Mouse (Mus musculus) adrenal gland (tissue): ENCODE data around the gene Ccl5.

Source experiments
- intact Hi-C: fragments of 180-260 bp; cut with DNase I; formaldehyde crosslinking; loops from one replicate; pipeline ENCODE4 v1.15.1; 2025

Ccl5 gene

DNA sequence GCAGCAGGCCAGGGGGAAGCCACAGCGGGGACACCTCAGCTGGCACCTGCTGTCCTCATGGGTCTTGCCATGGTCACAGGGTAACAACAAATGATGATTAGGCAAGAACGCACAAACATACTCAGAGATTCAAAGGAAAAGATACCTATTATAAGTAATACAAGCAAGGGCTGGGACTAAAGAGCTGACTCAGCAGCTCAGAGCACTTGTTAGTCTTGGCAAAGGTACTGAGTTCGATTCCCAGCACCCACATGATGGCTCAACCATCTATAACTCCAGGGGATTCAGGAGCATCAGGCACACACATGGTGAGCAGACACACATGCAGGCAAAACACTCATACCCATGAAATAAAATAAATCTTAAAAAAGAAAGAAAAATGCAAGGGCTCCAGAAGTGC, 11.1 kb upstream of the Ccl5 start:
- intact Hi-C loops = no loop called here

DNA sequence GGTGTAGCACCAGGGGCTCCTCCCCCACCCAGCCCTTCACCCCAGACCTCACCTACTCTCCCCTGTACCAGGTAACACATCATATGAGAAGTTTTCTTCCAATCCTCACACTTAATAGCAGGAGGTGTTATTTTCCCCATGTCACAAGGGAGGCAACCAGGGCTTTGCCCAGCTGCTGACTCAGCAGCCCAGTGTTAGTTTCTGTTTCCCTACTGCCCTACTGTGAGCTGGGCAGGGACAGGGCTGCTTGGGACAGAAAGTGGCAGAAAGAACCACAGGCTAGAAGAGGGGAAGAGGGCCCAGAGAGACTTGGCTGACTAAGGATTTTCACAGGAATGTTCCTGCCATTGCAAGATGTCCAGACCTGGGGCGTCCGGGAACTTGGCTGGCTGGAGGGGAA, 10.6 kb upstream of the Ccl5 start:
- intact Hi-C loops = no loop called here

- intact Hi-C loops = no loop called here
Observed at GRCm38 (mm10) chr11:83538705-83539314, 8.5 kb upstream of the Ccl5 start.

DNA sequence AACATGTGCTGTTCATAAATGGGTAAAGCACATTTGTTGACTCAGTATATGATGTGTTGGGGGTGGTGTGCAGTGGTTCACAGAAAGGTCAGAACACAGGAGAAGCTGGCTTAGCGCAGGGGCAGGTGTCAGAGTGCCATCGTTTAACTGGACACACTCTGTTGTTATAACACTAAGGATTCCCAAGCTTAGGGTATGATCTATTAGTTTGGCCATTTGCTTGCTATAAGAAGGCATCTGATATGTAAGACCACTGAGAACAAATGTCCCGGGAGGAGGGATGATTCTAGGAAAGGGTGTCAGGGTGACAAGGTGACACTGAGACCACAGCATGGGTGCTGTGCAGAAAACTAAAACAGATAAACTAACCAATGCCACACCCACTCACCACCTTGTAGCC, 6.5 kb upstream of the Ccl5 start:
- intact Hi-C loops = no loop called here

DNA sequence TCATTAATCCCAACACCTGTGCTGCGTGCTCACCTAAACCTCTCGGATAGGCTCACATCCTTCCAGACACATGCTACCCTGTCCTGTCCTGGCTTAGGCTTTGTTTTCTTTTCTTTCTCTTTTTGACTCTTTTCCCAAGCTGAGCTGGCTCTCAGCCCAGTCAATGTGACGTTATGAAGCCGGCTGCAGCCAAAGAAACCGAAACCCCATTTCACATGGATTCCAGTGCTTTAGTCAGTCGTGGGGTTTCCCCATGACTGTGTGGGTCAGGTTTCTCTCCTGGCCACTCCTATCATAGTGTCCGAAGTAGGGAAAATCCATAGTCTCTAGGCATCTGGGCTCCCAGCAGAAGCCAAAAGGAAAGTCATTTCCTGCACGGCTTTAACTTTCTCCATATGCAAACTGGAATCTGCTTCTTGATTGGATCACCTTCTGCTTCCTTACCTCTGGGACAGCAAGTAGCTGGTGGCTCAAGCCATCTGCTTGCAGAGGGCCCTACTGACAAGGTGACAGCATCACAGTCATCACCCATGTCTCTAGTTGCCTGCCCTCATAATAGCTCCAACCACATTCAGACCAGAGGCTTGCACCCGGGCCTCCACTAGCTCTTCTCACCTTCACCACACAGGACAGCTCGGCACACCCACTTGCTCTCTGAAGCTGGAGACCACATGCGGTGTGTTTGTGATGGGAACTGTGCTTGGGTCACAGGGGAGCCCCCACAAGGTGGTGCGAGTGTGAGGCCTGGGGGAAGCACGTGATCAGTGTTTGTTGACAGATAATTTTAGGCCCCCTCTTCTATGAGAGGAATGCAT, 4.5 kb upstream of the Ccl5 start:
- intact Hi-C loops = no loop called here

- intact Hi-C loops = no loop called here
Observed at GRCm38 (mm10) chr11:83534143-83534542, 3.8 kb upstream of the Ccl5 start.

DNA sequence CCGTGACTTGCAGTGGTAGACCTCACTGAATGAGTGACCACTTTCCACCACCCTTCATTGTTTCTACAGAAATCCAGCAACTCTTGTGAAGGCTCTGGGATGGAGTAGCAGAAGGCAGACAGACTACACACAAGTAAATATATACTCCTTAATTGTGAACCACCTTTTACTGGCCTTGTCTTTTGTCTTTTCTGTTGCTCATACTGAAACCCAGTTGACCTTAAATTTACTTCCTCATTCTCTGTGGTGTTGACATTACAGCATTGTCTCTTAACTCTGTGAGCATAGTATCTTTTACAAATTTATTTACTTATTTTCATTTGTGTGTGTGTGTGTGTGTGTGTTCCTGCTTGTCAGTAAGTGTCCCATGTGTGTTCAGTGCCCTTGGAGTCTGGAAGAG, 2.9 kb upstream of the Ccl5 start:
- intact Hi-C loops = no loop called here

DNA sequence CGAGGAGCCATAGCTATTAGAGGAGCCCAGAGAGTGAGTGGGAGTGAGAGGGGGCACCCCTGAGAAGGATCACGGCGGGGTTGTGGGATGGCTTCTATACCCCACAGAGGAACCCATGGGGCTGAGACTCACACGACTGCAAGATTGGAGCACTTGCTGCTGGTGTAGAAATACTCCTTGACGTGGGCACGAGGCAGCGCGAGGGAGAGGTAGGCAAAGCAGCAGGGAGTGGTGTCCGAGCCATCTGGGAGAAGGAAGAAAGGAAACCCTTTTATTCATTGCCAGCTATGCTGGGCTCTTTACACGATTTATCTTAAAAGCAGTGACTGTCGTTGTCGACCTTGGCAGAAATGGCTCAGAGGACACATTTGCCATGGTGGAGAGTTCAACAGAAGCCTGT, 1.3 kb downstream of the Ccl5 start:
- intact Hi-C loops = no loop called here

DNA sequence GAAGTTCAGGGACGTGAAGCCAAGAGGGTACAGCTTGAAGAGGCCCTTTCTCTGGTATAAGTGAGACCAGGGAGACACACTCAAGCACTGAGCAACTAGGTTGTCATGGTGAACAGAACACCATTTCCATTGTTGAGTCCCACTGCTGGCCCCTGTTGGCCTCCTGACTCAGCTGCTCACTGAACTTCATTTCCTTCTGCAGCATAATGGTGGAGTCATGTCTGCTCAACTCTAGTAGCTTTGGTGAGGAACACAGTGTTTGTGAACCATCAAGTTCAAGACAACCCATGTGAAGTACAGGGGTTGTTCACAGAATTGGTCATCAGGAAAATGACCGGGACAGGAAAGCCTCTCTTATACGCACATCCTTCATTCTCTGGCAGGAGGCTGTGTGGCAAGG, 8.2 kb downstream of the Ccl5 start, which contains the start of gene Heatr9:
TSS of gene Heatr9 (minus strand) at position 101 of the 400 bp plus-strand sequence.
- intact Hi-C loops = no loop called here

- intact Hi-C loops = no loop called here
Observed at GRCm38 (mm10) chr11:83518371-83518770, 11.9 kb downstream of the Ccl5 start.

GRCm38 (mm10) chr11:83517153-83517552, 13.2 kb downstream of the Ccl5 start:
- intact Hi-C loops = no loop called here

- intact Hi-C loops = loop anchor here (10.0 kb wide), 1 partner anchor 165 kb away; no protein-coding TSS in a partner anchor
Observed at GRCm38 (mm10) chr11:83509521-83509920, 20.8 kb downstream of the Ccl5 start.

DNA sequence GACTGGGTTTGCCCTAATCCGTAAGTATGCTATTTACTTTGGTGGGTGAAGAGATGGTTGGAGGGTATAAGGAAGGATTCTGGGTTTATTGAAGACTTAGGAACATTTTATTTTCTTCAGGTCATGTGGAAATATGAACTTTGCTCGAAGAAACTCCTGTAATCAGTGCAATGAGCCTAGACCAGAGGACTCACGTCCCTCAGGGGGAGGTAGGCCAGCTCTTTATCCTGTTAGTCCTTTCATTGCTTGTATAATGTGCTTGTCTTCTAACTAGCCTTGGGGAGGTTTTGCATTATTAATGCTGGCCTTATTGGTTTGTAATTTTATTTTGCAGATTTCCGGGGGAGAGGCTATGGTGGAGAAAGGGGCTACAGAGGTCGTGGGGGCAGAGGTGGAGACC, 26.0 kb downstream of the Ccl5 start:
- intact Hi-C loops = loop anchor here (10.0 kb wide), 1 partner anchor 160 kb away; no protein-coding TSS in a partner anchor

DNA sequence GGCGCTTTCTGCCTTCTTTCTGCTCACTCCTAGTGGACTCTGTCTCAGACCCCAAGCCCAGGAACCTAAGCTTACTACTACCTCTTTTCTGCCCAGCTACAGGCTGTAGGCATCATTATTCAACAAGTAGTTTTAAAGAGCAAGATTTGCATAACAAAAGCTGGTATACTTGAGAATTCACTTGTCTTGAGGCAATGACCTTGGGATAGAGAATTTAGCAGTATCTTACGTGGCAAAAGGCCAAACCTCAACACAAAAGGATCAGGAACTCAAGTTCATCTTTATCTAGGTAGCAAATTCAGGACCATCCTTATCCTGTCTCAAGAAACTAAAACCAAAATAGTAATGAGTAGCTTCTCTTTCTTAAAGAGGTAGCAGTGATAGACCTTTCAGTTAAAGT, 34.7 kb downstream of the Ccl5 start:
- intact Hi-C loops = no loop called here

DNA sequence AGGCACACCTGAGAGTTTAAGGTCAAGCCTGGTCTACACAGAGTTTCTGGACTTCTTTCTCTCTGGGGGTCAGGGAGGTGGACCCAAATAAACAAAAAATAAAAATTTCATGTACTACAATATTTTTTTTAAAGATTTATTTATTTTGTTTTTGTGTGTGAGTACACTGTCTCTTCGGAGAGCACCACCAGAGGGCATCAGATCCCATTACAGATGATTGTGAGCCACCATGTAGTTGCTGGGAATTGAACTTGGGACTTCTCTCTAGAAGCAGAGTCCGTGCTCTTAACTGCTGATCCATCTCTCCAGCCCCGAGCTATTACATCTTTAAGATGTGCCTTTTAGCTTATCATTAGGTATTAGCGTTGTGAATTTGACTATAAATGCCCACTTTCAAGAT, 38.8 kb downstream of the Ccl5 start:
- intact Hi-C loops = no loop called here
